Mouse (Mus musculus): Measurements from ENCODE around the gene Itm2c.

DNA sequence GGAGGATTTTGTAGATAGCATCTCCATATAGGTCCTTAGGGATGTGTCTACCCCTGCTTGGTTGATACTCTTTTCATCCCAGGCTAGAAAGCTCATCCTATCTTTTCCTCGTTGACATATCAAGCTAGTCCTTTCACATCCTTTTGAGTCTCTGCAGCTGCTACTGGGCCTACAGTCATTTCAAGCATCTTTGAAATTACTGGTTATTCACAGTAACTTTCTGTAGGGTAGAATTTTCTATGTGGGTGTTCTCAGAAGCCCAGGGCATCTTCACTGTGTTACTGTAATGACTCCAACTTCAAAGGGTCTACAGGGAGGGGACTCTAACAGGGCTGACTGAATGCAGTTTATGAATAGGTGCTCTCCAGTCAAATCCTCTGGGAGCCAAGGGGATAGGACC, 43.2 kb downstream of the Itm2c start:
- TF ChIP-seq CTCF (IDR thresholded peaks at IDR 0.05; ENCODE audit: borderline replicate concordance, insufficient read depth, low read length) (no peak), POLR2A (IDR thresholded peaks at IDR 0.05; ENCODE audit: low read depth, low read length) (no peak)

Measured in embryonic fibroblast, embryonic 13.5 days (primary cell).